Mouse (Mus musculus) small intestine, adult 2 months (tissue): ENCODE measurements around the gene Pitpnm3.

Experiments used
- CTCF ChIP-seq: fragments of 200-500 bp; IDR thresholded peaks from 2 replicates; pipeline ENCODE4 v1.5.1; 2012; ENCODE audit warnings: low read depth, mild to moderate bottlenecking, control low read depth, inconsistent platforms, low read length, moderate library complexity, mixed read lengths; ENCODE audit not compliant: insufficient replicate concordance, insufficient read length; ENCODE audit errors: extremely low read depth
- POLR2A ChIP-seq: fragments of 200-500 bp; IDR thresholded peaks from 2 replicates; pipeline ENCODE4 v1.6.1; 2012; ENCODE audit warnings: low read depth, mild to moderate bottlenecking, control low read depth, inconsistent platforms, low read length, moderate library complexity

- no peak for TF ChIP-seq POLR2A
- no peak for TF ChIP-seq CTCF
Measured at GRCm38 (mm10) chr11:72129032-72129894, 6.3 kb downstream of the Pitpnm3 start.
